Mouse (Mus musculus) lung, postnatal 10 days (tissue): Measurements from ENCODE around the gene Gdi2.

Experiments
- DNase-seq: peaks from one replicate; pipeline ENCODE4 v3.0.0; 2021

The Gdi2 gene

GRCm38 (mm10) chr13:3547856-3548255 lies 10.0 kb downstream of the Gdi2 start:
- no peak for DNase-seq

- DNase-seq = no peak
Observed at GRCm38 (mm10) chr13:3563130-3563529, 25.3 kb downstream of the Gdi2 start.

GRCm38 (mm10) chr13:3563953-3564352 lies 26.1 kb downstream of the Gdi2 start:
- no peak for DNase-seq

GRCm38 (mm10) chr13:3590789-3591188 lies 52.9 kb downstream of the Gdi2 start:
- no peak for DNase-seq

GRCm38 (mm10) chr13:3594311-3594710 lies 56.4 kb downstream of the Gdi2 start:
- no peak for DNase-seq

- DNase-seq = no peak
Observed at GRCm38 (mm10) chr13:3596232-3596631, 58.4 kb downstream of the Gdi2 start.

GRCm38 (mm10) chr13:3609780-3610117 lies 71.9 kb downstream of the Gdi2 start:
- DNase-seq = no peak

GRCm38 (mm10) chr13:3610118-3610794 lies 72.4 kb downstream of the Gdi2 start:
- peak; percentile 48 for DNase-seq

GRCm38 (mm10) chr13:3610795-3611438 lies 73.1 kb downstream of the Gdi2 start, which contains the start of gene Fam208b:
Gene Fam208b (minus strand): TSS chr13:3611108.
- DNase-seq = peak; percentile 99
